Comparison of ENCODE assay signal across 7 mouse cellular contexts in genomic region chr7:16782555-16783125, GRCm38 (mm10). TPM values are rescaled to one million over a fixed set of nuclear protein-coding genes. Genes with fewer than 3 reads are reported as not detected.
DNase-seq lines count a peak whose midpoint lies in the region; ATAC-seq and TF ChIP-seq lines count a peak whose summit lies in the region.

No protein-coding gene starts in this region.

- ATAC-seq in forebrain, embryonic 11.5 days (replicated peaks; ENCODE audit: low FRiP score): no peak
- ATAC-seq in liver, embryonic 11.5 days (replicated peaks; ENCODE audit: low FRiP score): no peak

- H3K79me3 ChIP-seq in C2C12 (ENCODE audit: low read depth): peaks cover 15% of the 10 kb centered on the region

- H3K27me3 ChIP-seq in C2C12 (ENCODE audit: control insufficient read depth, insufficient read depth, insufficient read length): no peaks in the 10 kb centered on the region
- H3K27me3 ChIP-seq in forebrain, embryonic 11.5 days (ENCODE audit: control insufficient read depth, insufficient read depth, low read length): no peaks in the 10 kb centered on the region
- no peaks in the 10 kb centered on the region for H3K27me3 ChIP-seq in liver, embryonic 11.5 days (replicated peaks; ENCODE audit: control insufficient read depth, insufficient read depth, low read length)

- H3K4me1 ChIP-seq in forebrain, embryonic 11.5 days (replicated peaks; ENCODE audit: control insufficient read depth, insufficient read depth, low read length): peaks cover 17% of the 10 kb centered on the region
- H3K4me1 ChIP-seq in liver, embryonic 11.5 days (replicated peaks; ENCODE audit: control insufficient read depth, insufficient read depth, low read length): peaks cover 21% of the 10 kb centered on the region
- peaks cover 22% of the 10 kb centered on the region for H3K4me1 ChIP-seq in olfactory bulb, adult 2 months (ENCODE audit: control insufficient read depth, insufficient read depth, low read length)

- peak overlapping the region; percentile 92 for H3ac ChIP-seq in C2C12 (ENCODE audit: control insufficient read depth, insufficient read length, low read depth)

- no peaks in the 10 kb centered on the region for H3K9me3 ChIP-seq in forebrain, embryonic 11.5 days (ENCODE audit: control insufficient read depth, low read length)
- H3K9me3 ChIP-seq in liver, embryonic 11.5 days (ENCODE audit: control insufficient read depth, low read length): no peaks in the 10 kb centered on the region

- DNase-seq in 416B (ENCODE audit: low read depth): peak; percentile 70
- DNase-seq in forebrain, embryonic 11.5 days (ENCODE audit: low spot score): no peak
- DNase-seq in liver, embryonic 11.5 days (ENCODE audit: low spot score): no peak
- no peak for DNase-seq in urinary bladder, adult 2 months (ENCODE audit: low spot score)
- DNase-seq in T-cell, adult 2 months (ENCODE audit: low spot score): no peak

- no peak overlapping the region for H3K27ac ChIP-seq in forebrain, embryonic 11.5 days (ENCODE audit: low read depth, low read length)
- peak overlapping the region; percentile 81 for H3K27ac ChIP-seq in liver, embryonic 11.5 days (ENCODE audit: low read depth, low read length)
- H3K27ac ChIP-seq in olfactory bulb, adult 2 months (ENCODE audit: insufficient read depth, low read depth, low read length): no peak overlapping the region

- peak overlapping the region; percentile 82 for H3K9ac ChIP-seq in forebrain, embryonic 11.5 days (ENCODE audit: low read length)
- H3K9ac ChIP-seq in liver, embryonic 11.5 days (ENCODE audit: low read depth, low read length): peak overlapping the region; percentile 84

- 3% methylated on average over 11 of the region's 11 CpGs for WGBS in forebrain, embryonic 11.5 days
- WGBS in liver, embryonic 11.5 days: under 1% methylated on average over 11 of the region's 11 CpGs
- WGBS in olfactory bulb, adult 2 months: 55% methylated on average over 11 of the region's 11 CpGs

- H3K36me3 ChIP-seq in C2C12 (ENCODE audit: control insufficient read depth, insufficient read depth): peaks cover 4% of the 10 kb centered on the region
- no peaks in the 10 kb centered on the region for H3K36me3 ChIP-seq in forebrain, embryonic 11.5 days (ENCODE audit: control insufficient read depth, insufficient read depth, low read length)
- peaks cover 12% of the 10 kb centered on the region; the same call in 1 of the 2 replicates for H3K36me3 ChIP-seq in liver, embryonic 11.5 days (ENCODE audit: control insufficient read depth, insufficient read depth, low read length)

- no peak for TF ChIP-seq CTCF in C2C12 (IDR thresholded peaks at IDR 0.05; ENCODE audit: control insufficient read depth, insufficient read depth, insufficient read length)
- no peak for TF ChIP-seq CTCF in olfactory bulb, adult 2 months (IDR thresholded peaks at IDR 0.05; ENCODE audit: insufficient read depth, low read depth, low read length)

- H3K4me3 ChIP-seq in C2C12 (ENCODE audit: insufficient read depth, poor library complexity, severe bottlenecking): peak overlapping the region; percentile 49
- H3K4me3 ChIP-seq in forebrain, embryonic 11.5 days (ENCODE audit: low read depth, low read length): peak overlapping the region; percentile 71
- H3K4me3 ChIP-seq in liver, embryonic 11.5 days (ENCODE audit: low read depth, low read length): peak overlapping the region; percentile 72
- peak overlapping the region; percentile 50 for H3K4me3 ChIP-seq in olfactory bulb, adult 2 months (ENCODE audit: insufficient read depth, low read depth, low read length)

- TF ChIP-seq POLR2A in olfactory bulb, adult 2 months (IDR thresholded peaks at IDR 0.05; ENCODE audit: insufficient read depth, low read depth, low read length): no peak

- peak overlapping the region; percentile 99 for H3K4me2 ChIP-seq in forebrain, embryonic 11.5 days (ENCODE audit: low read depth, low read length, severe bottlenecking)
- peak overlapping the region; percentile 79 for H3K4me2 ChIP-seq in liver, embryonic 11.5 days

- H3K79me2 ChIP-seq in C2C12 (ENCODE audit: control insufficient read depth, insufficient read depth): peaks cover 41% of the 10 kb centered on the region

TF ChIP-seq in C2C12, 6 proteins besides CTCF, POLR2A, EP300 and RAD21:
- TF ChIP-seq MAX (IDR thresholded peaks at IDR 0.05) (no peak), MYOG (IDR thresholded peaks at IDR 0.05; ENCODE audit: control insufficient read depth, extremely low read depth, insufficient read length) (no peak), CEBPB (IDR thresholded peaks at IDR 0.05; ENCODE audit: low read depth) (no peak), FOSL1 (IDR thresholded peaks at IDR 0.05; ENCODE audit: insufficient read depth, low read length, poor library complexity, severe bottlenecking) (no peak), USF1 (IDR thresholded peaks at IDR 0.05; ENCODE audit: low read depth) (no peak), MYOD1 (IDR thresholded peaks at IDR 0.05; ENCODE audit: control insufficient read depth, insufficient read length, low read depth) (no peak)
TF ChIP-seq in C2C12: peak in this region for 0.

RNA-seq across cellular contexts. Expression of gene Slc1a5, which starts 1.5 kb away (rescaled TPM):
- polyA plus RNA-seq in C2C12 (2012; fragmentation: generic; extraction: Trizol): 31.5 TPM
- 33.9 and 34.1 TPM in 2 replicates for polyA plus RNA-seq in forebrain, embryonic 11.5 days (2014; fragmentation: Nextera tagmentation; extraction: Ambion mirVana)
- polyA plus RNA-seq in liver, embryonic 11.5 days (2014; fragmentation: Nextera tagmentation; extraction: Ambion mirVana): 58.4 and 67.9 TPM in 2 replicates
- polyA plus RNA-seq in olfactory bulb, adult 2 months (2012; ENCODE audit: insufficient read depth, insufficient read length, low replicate concordance, missing spikeins): not detected in 2 replicates
- 213 and 249 TPM in 2 replicates for polyA plus RNA-seq in urinary bladder, adult 2 months (2012; rRNA removed)

RNA-seq across cellular contexts. Expression of gene Strn4, which starts 33.0 kb away (rescaled TPM):
- polyA plus RNA-seq in C2C12 (2012; fragmentation: generic; extraction: Trizol): 50.4 TPM
- polyA plus RNA-seq in forebrain, embryonic 11.5 days (2014; fragmentation: Nextera tagmentation; extraction: Ambion mirVana): 137 and 166 TPM in 2 replicates
- polyA plus RNA-seq in liver, embryonic 11.5 days (2014; fragmentation: Nextera tagmentation; extraction: Ambion mirVana): 74.8 and 80.9 TPM in 2 replicates
- polyA plus RNA-seq in olfactory bulb, adult 2 months (2012; ENCODE audit: insufficient read depth, insufficient read length, low replicate concordance, missing spikeins): not detected in 2 replicates
- polyA plus RNA-seq in urinary bladder, adult 2 months (2012; rRNA removed): 78.6 and 101 TPM in 2 replicates

RNA-seq across cellular contexts. Expression of gene Fkrp, which starts 33.9 kb away (rescaled TPM):
- polyA plus RNA-seq in C2C12 (2012; fragmentation: generic; extraction: Trizol): 28.9 TPM
- polyA plus RNA-seq in forebrain, embryonic 11.5 days (2014; fragmentation: Nextera tagmentation; extraction: Ambion mirVana): 27.1 and 29.0 TPM in 2 replicates
- polyA plus RNA-seq in liver, embryonic 11.5 days (2014; fragmentation: Nextera tagmentation; extraction: Ambion mirVana): 20.3 and 22.9 TPM in 2 replicates
- polyA plus RNA-seq in olfactory bulb, adult 2 months (2012; ENCODE audit: insufficient read depth, insufficient read length, low replicate concordance, missing spikeins): not detected in 2 replicates
- polyA plus RNA-seq in urinary bladder, adult 2 months (2012; rRNA removed): 17.2 and 21.3 TPM in 2 replicates

RNA-seq across cellular contexts. Expression of gene Ap2s1, which starts 44.4 kb away (rescaled TPM):
- 301 TPM for polyA plus RNA-seq in C2C12 (2012; fragmentation: generic; extraction: Trizol)
- polyA plus RNA-seq in forebrain, embryonic 11.5 days (2014; fragmentation: Nextera tagmentation; extraction: Ambion mirVana): 270 and 272 TPM in 2 replicates
- 289 and 300 TPM in 2 replicates for polyA plus RNA-seq in liver, embryonic 11.5 days (2014; fragmentation: Nextera tagmentation; extraction: Ambion mirVana)
- not detected in 2 replicates for polyA plus RNA-seq in olfactory bulb, adult 2 months (2012; ENCODE audit: insufficient read depth, insufficient read length, low replicate concordance, missing spikeins)
- polyA plus RNA-seq in urinary bladder, adult 2 months (2012; rRNA removed): 190 and 236 TPM in 2 replicates

Comparison
In these comparisons a context has a peak if more than half of its experiments do, and no peak if none do; other contexts are left out.
1. RNA of gene Slc1a5, which starts 1.5 kb away (polyA plus RNA-seq): 213 to 249 TPM in urinary bladder, adult 2 months, 58.4 to 67.9 TPM in liver, embryonic 11.5 days, 33.9 to 34.1 TPM in forebrain, embryonic 11.5 days and 31.5 TPM in C2C12 (single experiment); not detected in olfactory bulb, adult 2 months; every median in the first group is over 10 times any median in the second.
2. Peak in every context shown above with its lines, with median percentiles within 50 percentile points of each other: H3K4me3 ChIP-seq.